Mouse (Mus musculus): Measurements from ENCODE around the gene Traf6.

DNA sequence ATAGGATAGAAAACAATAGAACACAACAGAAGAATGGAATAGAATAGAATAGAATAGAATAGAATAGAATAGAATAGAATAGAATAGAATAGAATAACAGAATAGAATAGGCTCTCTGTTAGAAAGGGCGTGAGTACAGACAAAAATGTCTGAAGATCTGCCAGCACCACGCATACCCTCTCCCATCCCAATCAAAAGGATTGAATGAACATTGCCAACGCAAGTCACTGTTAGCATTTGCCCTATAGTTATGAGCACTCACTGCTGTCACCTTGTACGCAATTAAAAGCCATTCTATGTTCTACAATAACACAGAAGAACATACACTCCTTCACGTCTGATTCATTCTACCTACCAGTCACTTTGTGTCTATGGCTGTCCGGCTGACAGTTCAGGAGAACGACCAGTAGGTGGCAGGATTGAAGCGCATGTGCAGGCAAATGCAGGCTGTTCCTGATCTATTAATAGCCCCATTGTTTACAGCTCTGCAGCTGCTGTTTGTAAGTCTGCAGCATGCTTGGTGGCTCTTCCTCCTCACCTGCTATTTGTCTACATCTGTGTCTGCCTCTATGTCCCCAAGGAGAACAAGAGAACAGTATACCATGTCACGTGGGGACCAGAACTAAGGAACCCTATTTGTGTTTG is 13.0 kb upstream of the Traf6 start:
- TF ChIP-seq POLR2A (IDR thresholded peaks at IDR 0.05; ENCODE audit: control insufficient read depth, low read depth, low read length) (no peak), CTCF (IDR thresholded peaks at IDR 0.05; ENCODE audit: control insufficient read depth, insufficient read depth, insufficient replicate concordance, low read depth, low read length) (peak; percentile 84; the same call in 1 of the 2 replicates)
